In genomic region chr1:37871704-37872103, GRCm38 (mm10) we compare ENCODE assay signal across 8 mouse cellular contexts. TPM values are rescaled to one million over a fixed set of nuclear protein-coding genes. Genes with fewer than 3 reads are reported as not detected.
A peak's percentile ranks its signal among the peaks of the same experiment; 100 is the strongest.
DNase-seq lines count a peak whose midpoint lies in the region; ATAC-seq and TF ChIP-seq lines count a peak whose summit lies in the region.

TSS of gene Lipt1 (plus strand) at chr1:37871738.

- 5% methylated on average over 7 of the region's 7 CpGs for WGBS in forebrain, embryonic 13.5 days
- 8% methylated on average over 7 of the region's 7 CpGs for WGBS in intestine, embryonic 16.5 days
- WGBS in midbrain, embryonic 10.5 days, result 8% methylated on average over 7 of the region's 7 CpGs

- peaks cover 2% of the 10 kb centered on the region; the same call in 1 of the 2 replicates for H3K9me3 ChIP-seq in forebrain, embryonic 13.5 days (replicated peaks)
- H3K9me3 ChIP-seq in intestine, embryonic 16.5 days (ENCODE audit: control insufficient read depth, low read length), result peaks cover 8% of the 10 kb centered on the region; the same call in 1 of the 2 replicates
- peaks cover 8% of the 10 kb centered on the region; the same call in 1 of the 2 replicates for H3K9me3 ChIP-seq in midbrain, embryonic 10.5 days (replicated peaks)

- H3K4me2 ChIP-seq in forebrain, embryonic 13.5 days, result peak within 1 kb of the TSS; percentile 65
- peak within 1 kb of the TSS; percentile 77 for H3K4me2 ChIP-seq in intestine, embryonic 16.5 days (ENCODE audit: low read depth, low read length)

- peaks cover 20% of the 10 kb centered on the region for H3K36me3 ChIP-seq in forebrain, embryonic 13.5 days (ENCODE audit: poor library complexity, severe bottlenecking)
- H3K36me3 ChIP-seq in intestine, embryonic 16.5 days (ENCODE audit: control insufficient read depth, insufficient read depth, low read length), result peaks cover 14% of the 10 kb centered on the region
- H3K36me3 ChIP-seq in midbrain, embryonic 10.5 days, result peaks cover 23% of the 10 kb centered on the region

- DNase-seq in left cerebral cortex, adult 2 months (ENCODE audit: extremely low spot score in 1 of 2, low spot score in 2 of 2), result no peak
- no peak for DNase-seq in left cerebral cortex, postnatal 25 days (ENCODE audit: low spot score in 2 of 2)
- DNase-seq in adrenal gland, adult 8-10 months, result no peak
- peak; percentile 29 for DNase-seq in midbrain, embryonic 10.5 days (ENCODE audit: low spot score)
- DNase-seq in spleen, postnatal 14 days (ENCODE audit: low spot score in 2 of 2), result no peak

- intact Hi-C loops in left cerebral cortex, adult 2 months (cut with DNase I), result no loop called here
- intact Hi-C loops in left cerebral cortex, postnatal 25 days (cut with DNase I), result no loop called here

- peak within 1 kb of the TSS; percentile 66 for H3K27ac ChIP-seq in left cerebral cortex, adult 2 months
- peak within 1 kb of the TSS; percentile 44 for H3K27ac ChIP-seq in forebrain, embryonic 13.5 days
- H3K27ac ChIP-seq in intestine, embryonic 16.5 days (ENCODE audit: low read length), result peak within 1 kb of the TSS; percentile 76
- peak within 1 kb of the TSS; percentile 81 for H3K27ac ChIP-seq in midbrain, embryonic 10.5 days (replicated peaks)

- peaks cover 11% of the 10 kb centered on the region for H3K4me1 ChIP-seq in forebrain, embryonic 13.5 days
- H3K4me1 ChIP-seq in intestine, embryonic 16.5 days (ENCODE audit: control insufficient read depth, insufficient read depth, low read length), result no peaks in the 10 kb centered on the region
- H3K4me1 ChIP-seq in midbrain, embryonic 10.5 days, result peaks cover 15% of the 10 kb centered on the region

- H3K9ac ChIP-seq in forebrain, embryonic 13.5 days, result peak within 1 kb of the TSS; percentile 43
- peak within 1 kb of the TSS; percentile 68 for H3K9ac ChIP-seq in intestine, embryonic 16.5 days (ENCODE audit: low read depth, low read length)

- peak within 1 kb of the TSS; percentile 58 for H3K4me3 ChIP-seq in left cerebral cortex, adult 2 months
- H3K4me3 ChIP-seq in forebrain, embryonic 13.5 days, result peak within 1 kb of the TSS; percentile 48
- H3K4me3 ChIP-seq in intestine, embryonic 16.5 days (ENCODE audit: low read length), result peak within 1 kb of the TSS; percentile 61
- peak within 1 kb of the TSS; percentile 64 for H3K4me3 ChIP-seq in midbrain, embryonic 10.5 days

- peaks cover 8% of the 10 kb centered on the region for H3K27me3 ChIP-seq in forebrain, embryonic 13.5 days
- no peaks in the 10 kb centered on the region for H3K27me3 ChIP-seq in intestine, embryonic 16.5 days (replicated peaks; ENCODE audit: control insufficient read depth, insufficient read depth, low read length)
- peaks cover 8% of the 10 kb centered on the region; the same call in 1 of the 2 replicates for H3K27me3 ChIP-seq in midbrain, embryonic 10.5 days (ENCODE audit: low read depth, poor library complexity, severe bottlenecking)

- ATAC-seq in forebrain, embryonic 13.5 days, result peak; percentile 67
- peak; percentile 78 for ATAC-seq in intestine, embryonic 16.5 days
- no peak for ATAC-seq in monocyte, adult 5-6 weeks (replicated peaks; ENCODE audit: insufficient number of reproducible peaks, low FRiP score, low TSS enrichment, poor library complexity, severe bottlenecking)

- TF ChIP-seq CTCF in left cerebral cortex, adult 2 months (IDR thresholded peaks at IDR 0.05), result no peak

RNA-seq across cellular contexts. Expression of gene Lipt1, which starts in this region (rescaled TPM):
- total RNA-seq in left cerebral cortex, adult 2 months (2021), result 10 to 100 TPM in 1 of 2 experiments, 1 to 10 TPM in 1; 9.5 to 10.9 TPM
- 10 to 100 TPM in 1 of 2 experiments, 1 to 10 TPM in 1; 7.3 to 10.0 TPM for total RNA-seq in left cerebral cortex, postnatal 25 days (2021)
- 10 to 100 TPM; 13.6 to 15.7 (median 14.9) TPM for total RNA-seq in adrenal gland, adult 8-10 months (2022)
- polyA plus RNA-seq in forebrain, embryonic 13.5 days (2015; fragmentation: Nextera tagmentation; extraction: Ambion mirVana), result 7.1 and 8.0 TPM in 2 replicates
- 8.4 and 9.2 TPM in 2 replicates for polyA plus RNA-seq in intestine, embryonic 16.5 days (2015; fragmentation: Nextera tagmentation; extraction: Ambion mirVana)
- polyA plus RNA-seq in midbrain, embryonic 10.5 days (2016; fragmentation: Nextera tagmentation; extraction: Ambion mirVana), result 7.3 and 8.9 TPM in 2 replicates
- total RNA-seq in monocyte, adult 5-6 weeks (2017), result 0.49 to 2.2 TPM in 2 of 3 replicates, not detected in the other
